Mouse (Mus musculus) megakaryocyte, embryonic 14.5 days (primary cell): Measurements from ENCODE around the gene Acy3.

Experiments used
- FLI1 ChIP-seq: IDR thresholded peaks from 2 replicates; pipeline ENCODE4 v1.6.1; 2012; ENCODE audit warnings: low read length, inconsistent platforms, mixed read lengths
- GATA1 ChIP-seq: IDR thresholded peaks from 3 replicates; pipeline ENCODE4 v1.6.1; 2012; ENCODE audit warnings: mixed read lengths, low read length, inconsistent platforms, borderline replicate concordance

- no peak for TF ChIP-seq GATA1
- 0 out of 2 replicates have a peak, but pooled peaks have one; percentile 7 for TF ChIP-seq FLI1
Observed at GRCm38 (mm10) chr19:4037788-4038232, 51.4 kb downstream of the Acy3 start, which contains the start of gene Gstp1.
